Mouse (Mus musculus): ENCODE data around the gene Hist1h2bb.
A peak's percentile ranks its signal among the peaks of the same experiment; 100 is the strongest.
"Not testable (repeated sequence)": the region's sequence is repeated elsewhere in the genome, so short reads cannot be mapped to it uniquely, and the experiment has no call there.

The Hist1h2bb gene

DNA sequence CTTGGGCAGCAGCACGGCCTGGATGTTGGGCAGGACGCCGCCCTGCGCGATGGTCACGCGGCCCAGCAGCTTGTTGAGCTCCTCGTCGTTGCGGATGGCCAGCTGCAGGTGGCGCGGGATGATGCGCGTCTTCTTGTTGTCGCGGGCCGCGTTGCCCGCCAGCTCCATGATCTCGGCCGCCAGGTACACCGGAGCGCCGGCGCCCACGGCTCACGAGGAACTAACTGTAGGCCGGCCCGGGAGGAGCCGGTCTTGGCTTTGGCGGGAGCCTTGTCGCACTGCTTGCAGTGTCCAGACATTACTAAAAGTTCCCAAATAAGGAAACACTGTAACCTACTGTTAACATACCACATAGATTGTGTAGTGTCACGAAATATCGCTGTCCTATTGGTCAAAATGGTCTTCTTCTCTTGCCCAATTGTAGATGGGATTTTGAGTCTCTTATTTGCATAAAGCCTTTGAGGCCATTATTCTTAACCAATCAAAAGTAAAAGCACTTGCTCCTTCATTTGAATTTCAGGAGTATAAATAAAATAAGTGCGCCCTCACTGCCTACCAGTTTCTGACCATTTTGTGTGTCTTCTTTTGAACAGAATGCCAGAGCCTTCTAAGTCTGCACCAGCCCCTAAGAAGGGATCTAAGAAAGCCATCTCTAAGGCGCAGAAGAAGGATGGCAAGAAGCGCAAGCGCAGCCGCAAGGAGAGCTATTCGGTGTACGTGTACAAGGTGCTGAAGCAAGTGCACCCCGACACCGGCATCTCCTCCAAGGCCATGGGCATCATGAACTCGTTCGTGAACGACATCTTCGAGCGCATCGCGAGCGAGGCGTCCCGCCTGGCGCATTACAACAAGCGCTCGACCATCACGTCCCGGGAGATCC, at the start of gene Hist1h2bb:
Gene Hist1h2bb (plus strand): TSS at position 534 of the 880 bp plus-strand sequence.
- DNase-seq (ENCODE audit: low spot score), result peak; percentile 95

- DNase-seq (ENCODE audit: low spot score), result peak; percentile 91
Observed at GRCm38 (mm10) chr13:23697491-23698299, 48.8 kb upstream of the Hist1h2bb start.

GRCm38 (mm10) chr13:23698300-23698693, 48.2 kb upstream of the Hist1h2bb start, which contains the start of gene Hist1h4c:
TSS of gene Hist1h4c (minus strand) at chr13:23698454.
- DNase-seq (ENCODE audit: low spot score), result peak; percentile 99

DNA sequence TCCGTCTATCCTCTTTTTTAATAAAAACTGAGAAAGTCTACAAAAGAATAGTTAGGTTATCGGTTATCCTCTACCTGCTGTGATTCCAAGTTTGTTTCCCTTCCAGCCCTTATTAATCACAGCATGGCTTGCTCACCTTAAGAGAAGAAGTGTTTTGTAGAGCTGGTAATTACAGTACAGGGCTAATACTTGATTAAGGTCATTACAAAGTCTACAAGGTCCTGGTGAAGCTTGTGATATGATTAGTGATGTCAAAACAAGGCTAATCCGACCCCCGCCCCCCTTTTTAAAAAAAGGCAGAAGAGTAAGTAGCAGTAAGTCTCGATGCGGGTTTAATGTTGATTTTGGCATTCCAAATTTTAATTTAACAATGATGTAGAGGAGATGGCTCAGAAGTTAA, 47.5 kb upstream of the Hist1h2bb start:
- no peak for DNase-seq (ENCODE audit: low spot score)

DNA sequence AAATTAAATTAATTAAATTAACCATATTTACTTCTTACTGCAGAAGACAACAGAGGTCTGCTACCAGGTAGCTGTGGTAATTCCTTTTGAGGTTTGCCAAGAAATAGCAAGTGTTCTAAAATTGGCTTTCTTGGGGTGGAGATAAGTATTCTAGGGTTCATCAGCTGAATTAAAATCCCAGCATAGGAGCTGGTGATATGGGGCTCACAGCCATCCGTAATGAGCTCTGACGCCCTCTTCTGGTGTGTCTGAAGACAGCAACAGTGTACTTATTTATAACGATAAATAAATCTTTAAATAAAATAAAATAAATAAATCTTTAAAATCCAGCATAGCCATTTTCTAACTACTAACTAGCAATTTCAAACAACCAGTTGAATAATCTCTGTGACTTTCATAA, 46.8 kb upstream of the Hist1h2bb start:
- DNase-seq (ENCODE audit: low spot score), result no peak

- DNase-seq (ENCODE audit: low spot score), result peak; percentile 92
Observed at GRCm38 (mm10) chr13:23700786-23701520, 45.6 kb upstream of the Hist1h2bb start.

DNA sequence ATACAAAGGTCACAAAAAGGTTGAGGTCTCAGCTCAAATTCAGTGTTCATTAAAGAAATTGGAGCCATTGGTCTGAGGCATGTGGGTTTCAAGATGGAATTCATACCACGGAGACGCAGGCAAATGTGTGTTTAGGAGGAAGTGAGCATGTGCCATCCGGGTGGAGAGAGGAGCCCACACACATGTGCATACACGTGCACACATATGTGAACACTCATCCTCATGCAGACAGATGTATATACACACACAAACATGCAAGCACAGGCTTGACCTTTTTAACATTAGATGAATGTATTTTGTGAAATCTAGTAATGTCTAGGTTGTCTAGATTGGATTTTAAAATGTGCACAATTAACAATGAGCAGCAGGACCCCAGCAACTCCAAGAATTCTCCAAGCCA, 44.3 kb upstream of the Hist1h2bb start:
- no peak for DNase-seq (ENCODE audit: low spot score)

- not testable (repeated sequence) for DNase-seq (ENCODE audit: low spot score)
Observed at GRCm38 (mm10) chr13:23702801-23703200, 43.7 kb upstream of the Hist1h2bb start.

DNA sequence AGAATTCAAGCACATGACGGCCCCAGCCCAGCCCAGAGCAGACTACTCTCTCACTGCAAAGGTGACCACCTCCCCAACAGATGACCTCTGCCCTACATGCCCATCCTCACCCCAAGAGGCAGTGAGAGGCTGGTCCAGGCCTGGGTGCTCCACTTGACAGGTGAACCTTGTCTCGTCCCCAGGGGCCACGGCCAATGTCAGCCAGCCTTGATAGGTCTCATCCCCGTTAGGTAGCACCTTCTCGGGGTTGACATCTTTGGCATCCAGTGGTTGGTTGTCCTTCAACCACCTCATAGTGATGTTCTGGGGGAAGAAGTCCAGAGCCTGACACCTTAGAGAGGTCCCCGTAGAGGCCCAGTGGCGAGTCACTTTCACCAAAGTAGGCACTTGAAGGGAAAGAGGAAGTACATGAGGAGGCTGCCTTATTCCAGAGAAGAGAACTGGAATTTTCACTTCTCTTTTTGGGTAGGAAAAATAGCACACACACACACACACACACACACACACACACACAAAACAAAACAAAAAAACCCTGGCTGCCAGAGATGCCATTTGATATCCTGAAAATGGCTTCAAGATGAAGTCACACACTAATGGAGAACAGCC, 40.7 kb upstream of the Hist1h2bb start:
- DNase-seq (ENCODE audit: low spot score), result no peak

GRCm38 (mm10) chr13:23706771-23707170, 39.8 kb upstream of the Hist1h2bb start:
- DNase-seq (ENCODE audit: low spot score), result no peak

DNA sequence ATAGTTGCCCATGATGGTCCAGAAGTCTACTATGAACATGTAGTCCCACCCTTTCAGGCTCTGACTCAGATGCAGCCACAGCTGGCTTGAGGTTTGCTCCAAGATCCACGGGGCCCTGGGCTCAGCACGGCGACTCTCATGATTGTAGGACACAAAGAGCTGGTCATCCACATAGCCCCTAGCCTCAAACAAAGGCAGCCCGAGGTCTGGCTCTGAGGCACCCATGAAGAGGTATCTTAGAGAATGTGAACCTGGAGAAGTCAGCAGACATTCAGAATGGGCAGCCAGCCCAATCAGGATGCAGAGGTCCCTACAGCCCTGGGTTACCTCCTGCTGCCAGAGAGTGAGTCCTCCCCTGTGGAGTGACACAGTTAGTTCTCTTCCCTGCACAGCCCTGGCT, 38.5 kb upstream of the Hist1h2bb start:
- no peak for DNase-seq (ENCODE audit: low spot score)

- DNase-seq (ENCODE audit: low spot score), result no peak
Observed at GRCm38 (mm10) chr13:23708654-23709053, 37.9 kb upstream of the Hist1h2bb start.

GRCm38 (mm10) chr13:23709714-23710373, 36.7 kb upstream of the Hist1h2bb start:
- no peak for DNase-seq (ENCODE audit: low spot score)

DNA sequence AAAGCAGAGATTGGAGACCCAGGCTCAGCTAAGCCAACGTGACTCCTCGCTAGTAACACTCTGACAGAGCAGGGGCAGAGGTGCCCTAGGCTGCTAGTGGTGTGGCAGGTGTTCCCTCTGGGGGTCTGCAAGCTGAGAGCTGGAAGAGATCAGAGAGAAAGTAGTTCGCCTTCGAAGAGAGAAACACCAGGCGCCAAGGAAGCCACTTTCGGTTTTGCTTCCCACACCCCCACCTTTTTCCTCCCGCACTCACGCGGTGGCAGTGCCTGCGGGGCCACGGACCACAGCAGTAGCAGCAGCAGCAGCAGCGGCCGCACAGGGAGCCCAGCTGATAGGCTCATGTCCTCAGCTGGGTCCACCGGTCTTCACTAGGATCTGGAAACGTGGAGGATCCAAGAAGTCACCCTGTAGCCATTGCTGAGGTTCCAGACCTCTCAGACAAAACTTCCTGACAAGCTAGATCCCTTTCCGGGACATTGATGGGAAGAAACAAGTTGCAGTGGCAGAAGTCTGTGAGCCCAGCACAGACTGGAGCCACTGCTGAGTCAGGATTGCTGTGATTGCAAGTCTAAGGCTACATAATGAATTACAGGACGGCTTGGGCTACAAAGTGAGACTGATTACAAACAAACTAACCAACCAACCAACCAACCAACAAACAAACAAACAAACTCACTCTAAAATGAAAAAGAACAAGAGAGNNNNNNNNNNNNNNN, 36.0 kb upstream of the Hist1h2bb start, which contains the start of gene Hfe:
Gene Hfe (minus strand): TSS at position 481 of the 716 bp plus-strand sequence.
- DNase-seq (ENCODE audit: low spot score), result peak; percentile 64

- DNase-seq (ENCODE audit: low spot score), result no peak
Observed at GRCm38 (mm10) chr13:23716261-23717042, 30.1 kb upstream of the Hist1h2bb start.

DNA sequence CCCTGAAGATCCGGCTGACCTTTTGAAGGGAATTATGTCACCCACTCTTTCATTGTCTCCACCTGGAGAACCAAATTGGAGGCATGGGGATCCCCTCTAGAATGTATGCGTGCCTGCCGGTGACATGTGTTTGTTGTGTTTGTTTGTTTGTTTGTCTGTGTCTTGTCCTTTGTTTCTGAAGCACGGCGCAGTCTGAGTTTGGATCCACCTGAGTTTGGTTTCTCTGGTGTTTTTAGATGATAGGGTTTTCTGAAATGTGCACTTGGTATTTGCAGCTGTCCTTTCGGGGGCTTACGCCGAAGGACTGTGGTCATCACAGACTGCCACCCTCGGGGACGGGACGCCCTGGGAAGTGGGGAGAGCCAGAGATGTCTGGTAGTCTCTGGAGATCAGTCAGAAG, 29.4 kb upstream of the Hist1h2bb start:
- no peak for DNase-seq (ENCODE audit: low spot score)

- DNase-seq (ENCODE audit: low spot score), result not testable (repeated sequence)
Observed at GRCm38 (mm10) chr13:23717593-23718245, 28.8 kb upstream of the Hist1h2bb start.

GRCm38 (mm10) chr13:23724239-23724638, 22.3 kb upstream of the Hist1h2bb start:
- no peak for DNase-seq (ENCODE audit: low spot score)

GRCm38 (mm10) chr13:23725213-23725612, 21.3 kb upstream of the Hist1h2bb start:
- no peak for DNase-seq (ENCODE audit: low spot score)
